8 mouse cellular contexts compared by ENCODE assay signal in the genomic region with DNA sequence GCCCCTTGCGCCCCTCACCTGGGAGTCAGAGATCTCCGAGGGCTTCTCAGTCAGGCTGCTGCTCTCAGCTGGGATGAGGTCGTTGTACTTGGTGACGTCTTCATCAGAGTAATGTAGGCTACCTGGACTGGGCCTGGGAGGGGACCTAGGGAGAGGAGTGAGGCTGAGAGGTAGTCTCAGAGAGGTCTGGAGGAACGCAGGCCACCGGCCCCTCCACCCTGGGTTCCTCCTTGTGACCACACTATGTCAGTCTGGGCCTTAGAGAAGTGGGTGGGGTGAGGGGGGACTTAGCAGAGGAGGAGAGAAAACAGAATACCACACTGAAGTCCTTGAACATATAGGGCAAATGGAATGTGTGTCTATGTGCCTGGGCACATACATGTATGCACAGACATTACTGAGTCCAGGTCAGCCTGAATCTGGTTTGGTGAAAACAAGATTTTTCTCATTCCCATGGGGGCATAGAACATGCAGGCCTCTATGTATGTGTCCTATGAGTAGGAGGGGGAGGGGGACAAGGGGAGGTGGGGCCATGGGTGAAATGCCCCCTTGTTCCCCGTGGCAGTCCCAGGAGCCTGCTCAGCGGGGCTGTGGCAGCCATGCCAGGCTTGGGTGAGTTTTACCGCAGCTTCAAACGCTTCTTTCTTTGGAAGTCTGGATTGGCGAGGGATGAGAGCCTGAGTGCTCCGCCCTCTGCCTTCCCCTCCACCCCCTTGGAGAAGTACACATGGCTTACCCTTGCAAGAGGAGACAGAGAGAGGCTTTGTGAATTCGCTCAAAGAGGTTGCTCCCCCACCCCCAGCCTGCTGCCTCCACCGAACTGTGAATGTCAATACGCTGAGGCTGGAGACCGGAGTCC. TPM values are rescaled to one million over a fixed set of nuclear protein-coding genes. Genes with fewer than 3 reads are reported as not detected.
DNase-seq lines count a peak whose midpoint lies in the region; ATAC-seq lines count a peak whose summit lies in the region.
"Had no signal": no experiment of that assay in that cellular context is flagged by ENCODE, and none has a peak within 500 bp of the region (broad histone marks: within the 10 kb centered on the region; RNA-seq: fewer than 3 reads in every experiment).

No protein-coding gene starts in this region.

- no peaks in the 10 kb centered on the region for H3K36me3 ChIP-seq in forebrain, embryonic 15.5 days
- H3K36me3 ChIP-seq in limb, embryonic 10.5 days: no peaks in the 10 kb centered on the region
- H3K36me3 ChIP-seq in stomach, embryonic 16.5 days (ENCODE audit: control insufficient read depth, insufficient read depth, low read length): no peaks in the 10 kb centered on the region

- no peak overlapping the region for H3K4me2 ChIP-seq in forebrain, embryonic 15.5 days (replicated peaks)
- H3K4me2 ChIP-seq in stomach, embryonic 16.5 days (ENCODE audit: low read depth, low read length): no peak overlapping the region

- H3K27me3 ChIP-seq in forebrain, embryonic 15.5 days: no peaks in the 10 kb centered on the region
- no peaks in the 10 kb centered on the region for H3K27me3 ChIP-seq in limb, embryonic 10.5 days (ENCODE audit: low read depth, poor library complexity, severe bottlenecking)
- no peaks in the 10 kb centered on the region for H3K27me3 ChIP-seq in stomach, embryonic 16.5 days (ENCODE audit: control insufficient read depth, insufficient read depth, low read length)

- intact Hi-C loops in gastrocnemius, postnatal 36 days (cut with DNase I): no loop called here

- 32% methylated on average over 16 of the region's 16 CpGs for WGBS in forebrain, embryonic 15.5 days
- WGBS in limb, embryonic 10.5 days: 55% methylated on average over 16 of the region's 16 CpGs
- whole genome bisulfite sequencing in stomach, embryonic 16.5 days: 54% methylated on average over 16 of the region's 16 CpGs

- H3K4me3 ChIP-seq in forebrain, embryonic 15.5 days: no peak overlapping the region
- no peak overlapping the region for H3K4me3 ChIP-seq in limb, embryonic 10.5 days
- H3K4me3 ChIP-seq in stomach, embryonic 16.5 days (replicated peaks; ENCODE audit: low read length): no peak overlapping the region

- H3K9ac ChIP-seq in forebrain, embryonic 15.5 days (replicated peaks): no peak overlapping the region
- H3K9ac ChIP-seq in stomach, embryonic 16.5 days (ENCODE audit: low read length): no peak overlapping the region

- H3K27ac ChIP-seq in forebrain, embryonic 15.5 days (replicated peaks): peak overlapping the region; percentile 25
- peak overlapping the region; percentile 81 for H3K27ac ChIP-seq in limb, embryonic 10.5 days
- H3K27ac ChIP-seq in stomach, embryonic 16.5 days (ENCODE audit: low read length): no peak overlapping the region
- H3K27ac ChIP-seq: kidney, postnatal 0 days had no signal

- peaks cover 36% of the 10 kb centered on the region for H3K4me1 ChIP-seq in forebrain, embryonic 15.5 days
- H3K4me1 ChIP-seq in limb, embryonic 10.5 days: peaks cover 49% of the 10 kb centered on the region
- H3K4me1 ChIP-seq in stomach, embryonic 16.5 days (ENCODE audit: control insufficient read depth, insufficient read depth, low read length): peaks cover 21% of the 10 kb centered on the region

- H3K9me3 ChIP-seq in forebrain, embryonic 15.5 days: no peaks in the 10 kb centered on the region
- H3K9me3 ChIP-seq in limb, embryonic 10.5 days (replicated peaks): no peaks in the 10 kb centered on the region
- H3K9me3 ChIP-seq in stomach, embryonic 16.5 days (replicated peaks; ENCODE audit: control insufficient read depth, low read length): no peaks in the 10 kb centered on the region

- ATAC-seq in forebrain, embryonic 15.5 days (replicated peaks): peak; percentile 83
- peak; percentile 26 for ATAC-seq in stomach, embryonic 16.5 days (ENCODE audit: insufficient read depth, low FRiP score)

- DNase-seq in retina, postnatal 1 day: peak; percentile 74
- no peak for DNase-seq in retina, embryonic 14.5 days (ENCODE audit: low spot score)
- no peak for DNase-seq in limb, embryonic 10.5 days (ENCODE audit: low spot score)
- no peak for DNase-seq in spleen, postnatal 4 days (ENCODE audit: low spot score in 2 of 2)
- no peak for DNase-seq in gastrocnemius, postnatal 36 days

RNA-seq across cellular contexts. Expression of gene Cdc42ep4, which starts 39.9 kb away (rescaled TPM):
- polyA plus RNA-seq in forebrain, embryonic 15.5 days (2015; fragmentation: Nextera tagmentation; extraction: Ambion mirVana): 91.5 and 97.2 TPM in 2 replicates
- polyA plus RNA-seq in limb, embryonic 10.5 days (2016; fragmentation: Nextera tagmentation; extraction: Ambion mirVana): 111 and 130 TPM in 2 replicates
- polyA plus RNA-seq in stomach, embryonic 16.5 days (2015; fragmentation: Nextera tagmentation; extraction: Ambion mirVana): 59.7 and 62.0 TPM in 2 replicates
- 1 to 10 TPM; 4.9 to 6.8 TPM for total RNA-seq in gastrocnemius, postnatal 36 days (2021)
